Mouse (Mus musculus) lung, embryonic 16.5 days (tissue): Measurements from ENCODE around the gene Lix1l. TPM values are rescaled to one million over a fixed set of nuclear protein-coding genes. Genes with fewer than 3 reads are reported as not detected.

Experiments used
- ATAC-seq: fragments of 200-750 bp; cut with Nextera tagmentation; 2 replicates; pipeline ENCODE4 v1.8.0; 2017; ENCODE audit warnings: low read depth, mild to moderate bottlenecking, moderate library complexity
- H3K27ac ChIP-seq: fragments of 300-500 bp; sonication (generic); 2 replicates; pipeline ENCODE4 v1.5.1; 2014; ENCODE audit warnings: mild to moderate bottlenecking, control low read depth, low read length
- H3K27me3 ChIP-seq: fragments of 300-500 bp; sonication (generic); 2 replicates; pipeline ENCODE4 v1.6.1; 2014; ENCODE audit warnings: low read depth, low read length, mixed read lengths; ENCODE audit not compliant: control insufficient read depth, insufficient read depth
- H3K36me3 ChIP-seq: fragments of 300-500 bp; sonication (generic); 2 replicates; pipeline ENCODE4 v1.6.1; 2014; ENCODE audit warnings: low read length; ENCODE audit not compliant: control insufficient read depth, insufficient read depth
- H3K4me1 ChIP-seq: fragments of 300-500 bp; sonication (generic); replicated peaks from 2 replicates; pipeline ENCODE4 v1.6.1; 2014; ENCODE audit warnings: low read length, mixed read lengths; ENCODE audit not compliant: control insufficient read depth, insufficient read depth
- H3K4me2 ChIP-seq: fragments of 300-500 bp; sonication (generic); 2 replicates; pipeline ENCODE4 v1.6.1; 2014; ENCODE audit warnings: low read depth, low read length, control low read depth
- H3K4me3 ChIP-seq: fragments of 300-500 bp; sonication (generic); 2 replicates; pipeline ENCODE4 v1.5.1; 2014; ENCODE audit warnings: mild to moderate bottlenecking, low read length, control low read depth
- H3K9ac ChIP-seq: fragments of 300-500 bp; sonication (generic); 2 replicates; pipeline ENCODE4 v1.6.1; 2014; ENCODE audit warnings: low read length, control low read depth
- H3K9me3 ChIP-seq: fragments of 300-500 bp; sonication (generic); 2 replicates; pipeline ENCODE4 v1.6.1; 2016; ENCODE audit warnings: low read length; ENCODE audit not compliant: control insufficient read depth
- WGBS: fragments of 180-500 bp; shearing (Covaris S2); extraction: QIAGEN DNeasy Blood & Tissue Kit; methylation state at CpG from one replicate; pipeline ENCODE4 v1.1.7; 2014; 5-methylcytosine and 5-hydroxymethylcytosine counted together
- polyA plus RNA-seq: library from polyadenylated mRNA; unstranded; fragments of >200 nt; fragmentation: Nextera tagmentation; extraction: Ambion mirVana; gene quantifications from 2 replicates; pipeline ENCODE4 v1.2.1, GENCODE M21; 2015

The Lix1l gene
- 6.7 and 8.2 TPM in 2 replicates for polyA plus RNA-seq

- no peaks in the 10 kb centered on the region for H3K9me3 ChIP-seq
- H3K36me3 ChIP-seq, result no peaks in the 10 kb centered on the region
- peak within 1 kb of the TSS; percentile 82 for H3K9ac ChIP-seq
- peak within 1 kb of the TSS; percentile 69 for H3K4me2 ChIP-seq
- WGBS, result under 1% methylated on average over 27 of the region's 27 CpGs
- ATAC-seq, result peak; percentile 95
- H3K27ac ChIP-seq, result peak within 1 kb of the TSS; percentile 98
- H3K27me3 ChIP-seq, result peaks cover 14% of the 10 kb centered on the region
- peak within 1 kb of the TSS; percentile 70 for H3K4me3 ChIP-seq
- H3K4me1 ChIP-seq, result peaks cover 27% of the 10 kb centered on the region
Measured at GRCm38 (mm10) chr3:96600639-96601250, at the start of gene Lix1l. TSS of gene Lix1l (plus strand) at chr3:96601149.

- WGBS, result 6% methylated on average over 8 of the region's 8 CpGs
- Histone ChIP-seq H3K36me3 (no peaks in the 10 kb centered on the region), H3K9ac (peak overlapping the region; percentile 21; the same call in 1 of the 2 replicates), H3K4me1 (peaks cover 21% of the 10 kb centered on the region), H3K27me3 (no peaks in the 10 kb centered on the region), H3K9me3 (no peaks in the 10 kb centered on the region), H3K4me2 (no peak overlapping the region), H3K27ac (no peak overlapping the region), H3K4me3 (no peak overlapping the region)
- ATAC-seq, result no peak
Measured at GRCm38 (mm10) chr3:96551203-96551602, 49.7 kb upstream of the Lix1l start.

GRCm38 (mm10) chr3:96551890-96552289 is 49.1 kb upstream of the Lix1l start:
- Histone ChIP-seq H3K4me2 (no peak overlapping the region), H3K9ac (peak overlapping the region; percentile 21; the same call in 1 of the 2 replicates), H3K4me1 (peaks cover 25% of the 10 kb centered on the region), H3K9me3 (no peaks in the 10 kb centered on the region), H3K36me3 (no peaks in the 10 kb centered on the region), H3K27me3 (no peaks in the 10 kb centered on the region), H3K4me3 (no peak overlapping the region), H3K27ac (no peak overlapping the region)
- no peak for ATAC-seq
- WGBS, result 53% methylated on average over 7 of the region's 7 CpGs

GRCm38 (mm10) chr3:96553601-96554000 is 47.3 kb upstream of the Lix1l start:
- Histone ChIP-seq H3K27me3 (no peaks in the 10 kb centered on the region), H3K4me2 (no peak overlapping the region), H3K4me3 (no peak overlapping the region), H3K4me1 (peaks cover 25% of the 10 kb centered on the region), H3K9ac (no peak overlapping the region), H3K9me3 (no peaks in the 10 kb centered on the region), H3K36me3 (no peaks in the 10 kb centered on the region), H3K27ac (no peak overlapping the region)
- no peak for ATAC-seq
- 75% methylated on average over 6 of the region's 6 CpGs for WGBS

GRCm38 (mm10) chr3:96554251-96554650 is 46.7 kb upstream of the Lix1l start:
- Histone ChIP-seq H3K9me3 (no peaks in the 10 kb centered on the region), H3K4me1 (peaks cover 26% of the 10 kb centered on the region), H3K36me3 (no peaks in the 10 kb centered on the region), H3K27me3 (no peaks in the 10 kb centered on the region), H3K4me3 (no peak overlapping the region), H3K27ac (peak overlapping the region; percentile 91), H3K9ac (no peak overlapping the region), H3K4me2 (no peak overlapping the region)
- no peak for ATAC-seq
- WGBS, result 82% methylated on average over 6 of the region's 6 CpGs

GRCm38 (mm10) chr3:96555041-96555596 is 45.8 kb upstream of the Lix1l start:
- Histone ChIP-seq H3K27me3 (no peaks in the 10 kb centered on the region), H3K4me2 (peak overlapping the region; percentile 57), H3K4me3 (no peak overlapping the region), H3K9ac (no peak overlapping the region; the same call in 1 of the 2 replicates), H3K36me3 (peaks cover 6% of the 10 kb centered on the region; the same call in 1 of the 2 replicates), H3K27ac (peak overlapping the region; percentile 91), H3K4me1 (peaks cover 35% of the 10 kb centered on the region), H3K9me3 (no peaks in the 10 kb centered on the region)
- 10% methylated on average over 12 of the region's 12 CpGs for WGBS
- peak; percentile 63 for ATAC-seq

- Histone ChIP-seq H3K4me2 (peak overlapping the region; percentile 57), H3K4me3 (peak overlapping the region; percentile 88; the same call in 1 of the 2 replicates), H3K27me3 (no peaks in the 10 kb centered on the region), H3K4me1 (peaks cover 44% of the 10 kb centered on the region), H3K9ac (peak overlapping the region; percentile 71; the same call in 1 of the 2 replicates), H3K36me3 (peaks cover 15% of the 10 kb centered on the region; the same call in 1 of the 2 replicates), H3K27ac (peak overlapping the region; percentile 91), H3K9me3 (no peaks in the 10 kb centered on the region)
- ATAC-seq, result no peak
- WGBS, result 67% methylated on average over 15 of the region's 15 CpGs
Measured at GRCm38 (mm10) chr3:96555999-96556614, 44.8 kb upstream of the Lix1l start.

- H3K4me2 ChIP-seq, result peak overlapping the region; percentile 57
- 2% methylated on average over 22 of the region's 22 CpGs for WGBS
- H3K9ac ChIP-seq, result peak overlapping the region; percentile 71
- peak overlapping the region; percentile 91 for H3K27ac ChIP-seq
- H3K9me3 ChIP-seq, result no peaks in the 10 kb centered on the region
- peak overlapping the region; percentile 88 for H3K4me3 ChIP-seq
- H3K27me3 ChIP-seq, result no peaks in the 10 kb centered on the region
- ATAC-seq, result no peak
- H3K36me3 ChIP-seq, result peaks cover 19% of the 10 kb centered on the region; the same call in 1 of the 2 replicates
- peaks cover 42% of the 10 kb centered on the region for H3K4me1 ChIP-seq
Measured at GRCm38 (mm10) chr3:96556651-96557635, 44.0 kb upstream of the Lix1l start.
